In genomic region chr7:28339213-28339917, GRCm38 (mm10) we compare ENCODE assay signal across 8 mouse cellular contexts. TPM values are rescaled to one million over a fixed set of nuclear protein-coding genes. Genes with fewer than 3 reads are reported as not detected.
DNase-seq lines count a peak whose midpoint lies in the region; ATAC-seq and TF ChIP-seq lines count a peak whose summit lies in the region.

No protein-coding gene starts in this region.

- H3K4me3 ChIP-seq in liver, embryonic 14.5 days (ENCODE audit: insufficient read depth in 1 of 2, low read depth in 2 of 2, low read length in 2 of 2): peak overlapping the region; percentile 69 to 98

- no peaks in the 10 kb centered on the region for H3K27me3 ChIP-seq in liver, embryonic 14.5 days (ENCODE audit: control insufficient read depth, insufficient read depth, low read length)

- H3K9me3 ChIP-seq in liver, embryonic 14.5 days (ENCODE audit: control insufficient read depth, low read length): no peaks in the 10 kb centered on the region

- DNase-seq in urinary bladder, postnatal 14 days (ENCODE audit: low spot score): peak; percentile 50
- DNase-seq in urinary bladder, postnatal 10 days (ENCODE audit: low spot score): no peak
- DNase-seq in cerebellum, postnatal 10 days: peak; percentile 57 to 62
- DNase-seq in gastrocnemius, postnatal 14 days: peak; percentile 67
- peak; percentile 83 for DNase-seq in induced T-regulatory cell, adult 2 months (ENCODE audit: low read depth)
- peak; percentile 44 to 59 (median 50) for DNase-seq in liver, embryonic 14.5 days (ENCODE audit: low read depth in 3 of 3, low spot score in 3 of 3)
- peak; percentile 64 to 72 for DNase-seq in natural killer cell, adult 2 months (ENCODE audit: low spot score in 2 of 2)
- peak; percentile 50 to 59 for DNase-seq in thymus, postnatal 36 days

- no peaks in the 10 kb centered on the region; the same call in 1 of the 2 replicates for H3K36me3 ChIP-seq in liver, embryonic 14.5 days (replicated peaks; ENCODE audit: control insufficient read depth, insufficient read depth, low read depth)

- TF ChIP-seq CTCF in liver, embryonic 14.5 days (IDR thresholded peaks at IDR 0.05; ENCODE audit: low read depth): peak; percentile 56

- peak overlapping the region; percentile 58 for H3K9ac ChIP-seq in liver, embryonic 14.5 days (replicated peaks)

- TF ChIP-seq EP300 in liver, embryonic 14.5 days (IDR thresholded peaks at IDR 0.05; ENCODE audit: low read depth): no peak

- peak overlapping the region; percentile 86 for H3K27ac ChIP-seq in liver, embryonic 14.5 days

- WGBS in liver, embryonic 14.5 days (ENCODE audit: insufficient replicate concordance): 33% methylated on average over 19 of the region's 19 CpGs

- peak overlapping the region; percentile 96 for H3K4me2 ChIP-seq in liver, embryonic 14.5 days (ENCODE audit: low read depth)

- ATAC-seq in liver, embryonic 14.5 days (ENCODE audit: insufficient read depth): no peak

- H3K4me1 ChIP-seq in liver, embryonic 14.5 days (replicated peaks; ENCODE audit: control insufficient read depth in 2 of 2, insufficient read depth in 2 of 2, low read length in 1 of 2): peaks cover 4 to 15% of the 10 kb centered on the region in 2 experiments

- intact Hi-C loops in gastrocnemius, postnatal 14 days (cut with DNase I; ENCODE audit: low total_unique reads): no loop called here

RNA-seq across cellular contexts. Expression of gene Supt5, which starts 0.8 kb away (rescaled TPM):
- 10 to 100 TPM; 60.0 to 60.1 TPM for total RNA-seq in gastrocnemius, postnatal 14 days (2021)
- polyA plus RNA-seq in liver, embryonic 14.5 days (2012; rRNA removed): 29.4 and 29.6 TPM in 2 replicates
- polyA plus RNA-seq in liver, embryonic 14.5 days (2014; fragmentation: Nextera tagmentation; extraction: Ambion mirVana): 21.7 and 26.2 TPM in 2 replicates

RNA-seq across cellular contexts. Expression of gene Rps16, which starts 11.1 kb away (rescaled TPM):
- 100 to 1,000 TPM; 522 to 620 TPM for total RNA-seq in gastrocnemius, postnatal 14 days (2021)
- polyA plus RNA-seq in liver, embryonic 14.5 days (2012; rRNA removed): 512 and 1,209 TPM in 2 replicates
- 874 and 900 TPM in 2 replicates for polyA plus RNA-seq in liver, embryonic 14.5 days (2014; fragmentation: Nextera tagmentation; extraction: Ambion mirVana)

RNA-seq across cellular contexts. Expression of gene Timm50, which starts 27.5 kb away (rescaled TPM):
- 10 to 100 TPM; 38.2 to 39.4 TPM for total RNA-seq in gastrocnemius, postnatal 14 days (2021)
- polyA plus RNA-seq in liver, embryonic 14.5 days (2012; rRNA removed): 45.4 and 52.3 TPM in 2 replicates
- polyA plus RNA-seq in liver, embryonic 14.5 days (2014; fragmentation: Nextera tagmentation; extraction: Ambion mirVana): 91.1 and 95.2 TPM in 2 replicates

RNA-seq across cellular contexts. Expression of gene Plekhg2, which starts 33.0 kb away (rescaled TPM):
- 10 to 100 TPM; 15.0 to 15.7 TPM for total RNA-seq in gastrocnemius, postnatal 14 days (2021)
- 3.2 and 3.3 TPM in 2 replicates for polyA plus RNA-seq in liver, embryonic 14.5 days (2012; rRNA removed)
- 2.7 and 3.4 TPM in 2 replicates for polyA plus RNA-seq in liver, embryonic 14.5 days (2014; fragmentation: Nextera tagmentation; extraction: Ambion mirVana)

RNA-seq across cellular contexts. Expression of gene Dll3, which starts 37.3 kb away (rescaled TPM):
- not detected for total RNA-seq in gastrocnemius, postnatal 14 days (2021)
- polyA plus RNA-seq in liver, embryonic 14.5 days (2012; rRNA removed): 0.03 and 0.04 TPM in 2 replicates
- polyA plus RNA-seq in liver, embryonic 14.5 days (2014; fragmentation: Nextera tagmentation; extraction: Ambion mirVana): not detected in 2 replicates
